Mouse (Mus musculus) ovary, adult 2 months (tissue): ENCODE data around the gene Kat8. TPM values are rescaled to one million over a fixed set of nuclear protein-coding genes. Genes with fewer than 3 reads are reported as not detected.

Experiments used
- polyA plus RNA-seq: library from polyadenylated mRNA; depleted of rRNA; stranded (reverse); fragments of >200 nt; gene quantifications from 2 replicates; pipeline ENCODE4 v1.2.3, GENCODE M21; 2012; rRNA removed

Gene Kat8
- 18.4 and 22.3 TPM in 2 replicates for polyA plus RNA-seq

GRCm38 (mm10) chr7:127912190-127912871, at the start of gene Kat8:
Kat8 (plus strand) TSS chr7:127912516.

GRCm38 (mm10) chr7:127876041-127876466, 36.3 kb upstream of the Kat8 start, which contains the start of gene Zfp646:
Zfp646 (plus strand) TSS chr7:127876221.

GRCm38 (mm10) chr7:127876467-127877348, 35.6 kb upstream of the Kat8 start, which contains the start of gene Zfp668:
Zfp668 (minus strand) TSS chr7:127876828.

GRCm38 (mm10) chr7:127890798-127891197, 21.5 kb upstream of the Kat8 start, which contains the start of gene Prss53:
Prss53 (minus strand) TSS chr7:127890970.

GRCm38 (mm10) chr7:127895442-127895841, 16.9 kb upstream of the Kat8 start, which contains the start of the genes Gm21974 and Vkorc1:
Gm21974 (minus strand) TSS chr7:127895454.
Vkorc1 (minus strand) TSS chr7:127895617.

GRCm38 (mm10) chr7:127903971-127904796, 8.1 kb upstream of the Kat8 start, which contains the start of gene Bckdk:
Bckdk (plus strand) TSS chr7:127904082.

GRCm38 (mm10) chr7:127929923-127930322, 17.6 kb downstream of the Kat8 start, which contains the start of gene Prss8:
Prss8 (minus strand) TSS chr7:127930104.

GRCm38 (mm10) chr7:127946470-127947023, 34.2 kb downstream of the Kat8 start, which contains the start of gene Prss36:
Prss36 (minus strand) TSS chr7:127946725.

GRCm38 (mm10) chr7:127967004-127967921, 54.9 kb downstream of the Kat8 start, which contains the start of gene Fus:
Fus (plus strand) TSS chr7:127967457.

Other genes starting within 250 kb of the Kat8 start
- gene Bcl7c, start 203.6 kb upstream of the Kat8 start, polyA plus RNA-seq, result 67.7 and 78.2 TPM in 2 replicates
- 33.4 and 51.7 TPM in 2 replicates for gene Ctf1, start 199.8 kb upstream of the Kat8 start, polyA plus RNA-seq
- 0.27 and 0.30 TPM in 2 replicates for gene Ctf2, start 180.3 kb upstream of the Kat8 start, polyA plus RNA-seq
- gene Fbxl19, start 168.0 kb upstream of the Kat8 start, polyA plus RNA-seq, result 68.7 and 76.0 TPM in 2 replicates
- 51.2 and 60.6 TPM in 2 replicates for gene Orai3, start 142.7 kb upstream of the Kat8 start, polyA plus RNA-seq
- 9.9 and 12.3 TPM in 2 replicates for gene Setd1a, start 135.8 kb upstream of the Kat8 start, polyA plus RNA-seq
- 0.06 TPM in 1 of 2 replicates, not detected in the other for gene Gm49388, start 126.9 kb upstream of the Kat8 start, polyA plus RNA-seq
- 78.5 and 87.3 TPM in 2 replicates for gene Hsd3b7, start 111.9 kb upstream of the Kat8 start, polyA plus RNA-seq
- gene Stx4a, start 88.2 kb upstream of the Kat8 start, polyA plus RNA-seq, result 66.0 and 82.3 TPM in 2 replicates
- 15.2 and 17.7 TPM in 2 replicates for gene Stx1b, start 88.0 kb upstream of the Kat8 start, polyA plus RNA-seq
- gene Zfp646, start 36.3 kb upstream of the Kat8 start, polyA plus RNA-seq, result 23.0 and 25.1 TPM in 2 replicates
- gene Zfp668, start 35.7 kb upstream of the Kat8 start, polyA plus RNA-seq, result 11.1 and 14.6 TPM in 2 replicates
- 6.7 and 8.5 TPM in 2 replicates for gene Prss53, start 21.5 kb upstream of the Kat8 start, polyA plus RNA-seq
- gene Gm21974, start 17.1 kb upstream of the Kat8 start, polyA plus RNA-seq, result not detected in 2 replicates
- gene Vkorc1, start 16.9 kb upstream of the Kat8 start, polyA plus RNA-seq, result 241 and 372 TPM in 2 replicates
- gene Bckdk, start 8.4 kb upstream of the Kat8 start, polyA plus RNA-seq, result 99.5 and 124 TPM in 2 replicates
- gene Prss8, start 17.6 kb downstream of the Kat8 start, polyA plus RNA-seq, result 44.6 and 45.0 TPM in 2 replicates
- gene Prss36, start 34.2 kb downstream of the Kat8 start, polyA plus RNA-seq, result 29.0 and 31.2 TPM in 2 replicates
- 304 and 455 TPM in 2 replicates for gene Fus, start 54.9 kb downstream of the Kat8 start, polyA plus RNA-seq
- 60.1 and 71.2 TPM in 2 replicates for gene Pycard, start 81.4 kb downstream of the Kat8 start, polyA plus RNA-seq
- gene Trim72, start 91.4 kb downstream of the Kat8 start, polyA plus RNA-seq, result 0.97 and 1.1 TPM in 2 replicates
- gene Itgam, start 150.1 kb downstream of the Kat8 start, polyA plus RNA-seq, result 5.6 and 6.6 TPM in 2 replicates
- 0.03 TPM in 1 of 2 replicates, not detected in the other for gene Gm49368, start 150.2 kb downstream of the Kat8 start, polyA plus RNA-seq
- gene Itgax, start 217.0 kb downstream of the Kat8 start, polyA plus RNA-seq, result 2.1 and 2.3 TPM in 2 replicates
- gene Itgad, start 241.9 kb downstream of the Kat8 start, polyA plus RNA-seq, result 0.07 and 0.10 TPM in 2 replicates